Mouse (Mus musculus): ENCODE results near the gene Rabgap1. TPM values are rescaled to one million over a fixed set of nuclear protein-coding genes. Genes with fewer than 3 reads are reported as not detected.

Rabgap1 gene
- 10 to 100 TPM; 19.5 to 26.1 TPM for total RNA-seq (2023)

DNA sequence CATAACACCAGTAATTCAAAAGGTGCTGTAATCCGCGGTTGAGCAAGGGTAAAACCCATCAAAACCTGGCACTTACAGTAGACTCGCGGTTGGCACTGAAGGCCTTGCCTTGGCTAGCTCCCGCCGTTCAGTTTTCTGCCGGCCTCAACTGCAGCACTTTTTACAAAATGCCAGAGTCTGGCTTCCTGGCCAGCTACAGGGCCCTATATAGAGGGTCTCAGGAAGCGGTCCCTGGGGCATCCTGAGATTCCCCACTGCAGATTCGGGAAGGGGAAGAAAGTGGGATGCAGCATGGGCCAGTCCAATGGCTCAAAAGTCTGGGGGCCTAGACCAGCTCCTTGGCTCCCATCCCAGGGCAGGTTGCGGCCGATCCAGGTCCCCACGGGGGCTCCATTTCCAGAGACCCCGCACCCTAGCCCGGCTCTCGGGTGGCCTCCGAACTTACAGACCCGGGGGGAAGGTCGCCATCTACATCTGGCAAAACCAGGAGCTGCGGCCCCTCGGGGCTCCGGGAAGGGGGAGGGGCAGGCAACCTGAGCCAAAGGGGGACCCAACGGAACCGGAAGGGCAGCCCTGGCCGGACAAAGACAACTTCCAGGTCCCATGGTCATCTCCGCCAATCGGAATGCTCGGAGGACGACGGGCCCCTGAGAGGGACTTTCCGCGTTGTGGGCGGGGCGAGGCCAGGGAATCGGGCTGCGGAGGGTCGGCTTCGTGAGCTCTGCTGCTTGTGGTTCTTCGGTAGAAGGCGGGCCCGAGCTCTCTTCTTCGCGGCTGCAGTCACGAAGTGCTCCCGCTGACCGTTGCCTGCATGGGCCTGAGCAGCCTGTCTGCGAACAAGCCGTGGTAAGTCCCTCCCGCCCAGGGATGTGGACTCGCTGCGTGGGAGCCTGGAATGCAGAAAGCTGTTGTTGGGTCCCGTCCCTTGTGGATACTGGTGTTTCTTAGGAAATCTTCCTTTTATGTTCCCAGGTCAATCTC lies at the start of gene Rabgap1, which contains the start of the genes Zbtb26 and Zbtb6:
Gene Rabgap1, plus strand, starts transcription at position 669 of the 981 bp plus-strand sequence.
Gene Zbtb26, minus strand, starts transcription at position 525 of the 981 bp plus-strand sequence.
Gene Zbtb6, minus strand, starts transcription at position 561 of the 981 bp plus-strand sequence.

DNA sequence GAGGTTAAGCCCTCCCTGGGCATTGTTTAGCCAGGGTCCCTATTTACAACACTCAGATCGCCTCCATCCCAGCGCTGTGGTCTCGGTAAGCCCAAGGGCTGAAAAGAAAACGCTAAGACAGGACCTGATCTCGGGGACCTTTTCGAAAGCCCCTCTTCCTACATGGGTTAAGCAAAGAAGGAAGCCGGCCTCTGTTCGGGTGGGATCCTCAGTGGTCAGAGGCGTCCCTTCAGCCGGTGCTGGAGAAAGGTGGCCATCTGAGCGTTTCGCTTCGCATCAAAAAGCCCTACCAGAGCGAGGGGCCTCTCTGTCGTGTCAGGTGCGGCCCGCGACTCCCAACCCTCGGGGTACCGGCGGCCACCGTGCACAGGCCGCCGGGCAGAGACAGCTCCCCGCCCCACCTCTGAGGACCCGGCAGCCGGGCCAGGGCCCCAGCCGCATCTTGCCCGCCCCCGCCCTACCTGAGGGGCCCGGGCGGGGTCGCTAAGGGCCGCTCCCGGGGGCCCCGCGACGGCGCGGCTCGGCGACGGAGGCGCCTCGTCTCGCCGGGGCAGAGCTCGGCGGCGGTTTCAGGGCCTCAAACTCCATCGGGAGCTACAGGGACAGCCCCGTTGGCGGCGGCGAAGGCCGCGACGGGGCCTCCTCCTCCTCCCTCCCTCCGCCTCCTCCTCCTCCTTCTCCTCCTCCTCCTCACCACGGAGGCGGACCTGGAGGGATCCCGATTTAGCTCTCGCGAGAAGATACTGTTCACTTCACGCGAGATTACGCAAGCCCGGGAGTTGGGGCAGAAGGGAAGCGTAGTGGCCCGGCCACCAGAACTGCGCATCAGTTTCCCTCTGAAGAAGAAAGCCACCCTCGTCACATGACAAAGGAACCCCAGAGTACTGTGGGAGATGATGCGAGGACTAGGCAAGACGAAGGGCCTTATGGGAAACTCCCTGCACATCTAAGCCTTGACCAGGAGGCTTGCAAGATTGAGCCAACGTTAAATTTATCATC lies 20.5 kb upstream of the Rabgap1 start, which contains the start of gene Rc3h2:
Gene Rc3h2, minus strand, starts transcription at position 598 of the 999 bp plus-strand sequence.

DNA sequence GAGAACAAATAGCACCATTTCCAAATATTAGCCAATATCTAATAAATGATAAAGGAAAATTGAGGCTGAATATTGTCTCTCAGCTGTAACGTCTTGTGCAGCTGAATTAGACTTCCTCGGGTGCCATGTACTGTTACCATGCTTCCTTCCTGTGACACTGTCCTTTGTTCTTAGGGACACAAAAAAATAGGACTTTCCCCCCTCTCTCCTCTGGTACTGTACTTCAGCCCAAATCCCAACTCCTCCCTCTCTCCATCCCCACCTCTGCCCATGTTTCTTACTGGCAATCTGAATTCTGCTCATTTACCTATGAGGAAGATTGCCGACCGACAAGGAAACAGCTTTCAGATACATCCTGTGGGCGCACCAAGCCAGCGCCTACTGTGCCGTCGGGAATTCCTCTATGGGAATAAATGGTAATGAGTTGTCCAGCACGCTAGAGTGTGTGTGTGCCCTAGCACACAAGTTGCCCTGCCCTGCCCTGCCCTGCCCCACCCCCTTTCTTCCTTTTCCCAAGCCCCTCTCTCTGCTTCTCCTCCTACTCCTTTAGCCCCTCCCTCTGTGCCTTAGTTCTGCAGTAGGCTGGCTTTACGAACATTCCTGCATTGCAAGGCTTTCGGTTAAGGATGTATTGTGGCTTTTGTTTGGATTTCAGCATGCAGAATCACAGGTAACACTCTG lies 73.1 kb downstream of the Rabgap1 start, which contains the start of gene Gpr21:
Gene Gpr21, plus strand, starts transcription at position 303 of the 681 bp plus-strand sequence.

Other genes with a start within 250 kb of the Rabgap1 start
- not detected for gene Olfr366, start 231.7 kb upstream of the Rabgap1 start, total RNA-seq (2023)
- gene Olfr368, start 116.8 kb upstream of the Rabgap1 start, total RNA-seq (2023) = not detected
- 10 to 100 TPM; 33.5 to 34.8 TPM for gene Pdcl, start 83.9 kb upstream of the Rabgap1 start, total RNA-seq (2023)
- gene Rc3h2, start 20.4 kb upstream of the Rabgap1 start, total RNA-seq (2023) = 10 to 100 TPM; 46.6 to 52.1 TPM
- 1 to 10 TPM; 1.8 to 2.6 TPM for gene Zbtb26, start 144 bp upstream of the Rabgap1 start, total RNA-seq (2023)
- 1 to 10 TPM; 8.1 to 8.6 TPM for gene Zbtb6, start 108 bp upstream of the Rabgap1 start, total RNA-seq (2023)
- 1 to 10 TPM; 1.4 to 1.8 TPM for gene Gpr21, start 73.1 kb downstream of the Rabgap1 start, total RNA-seq (2023)

Measured in neutrophil, adult 59 days (primary cell).